Mouse (Mus musculus) heart, embryonic 14.5 days (tissue): Measurements from ENCODE around the gene Casz1. TPM values are rescaled to one million over a fixed set of nuclear protein-coding genes. Genes with fewer than 3 reads are reported as not detected.

ENCODE experiments used
- ATAC-seq: fragments of 200-750 bp; cut with Nextera tagmentation; 2 replicates; pipeline ENCODE4 v1.8.0; 2017; ENCODE audit warnings: low read depth, moderate TSS enrichment; ENCODE audit not compliant: insufficient number of reproducible peaks, insufficient read depth, low FRiP score
- H3K27ac ChIP-seq, 2 experiments: fragments of 200-500 bp in 1 of 2; fragments of 300-500 bp in 1 of 2; sonication (generic) in 1 of 2; replicated peaks in 1 of 2; 2 replicates each; pipeline ENCODE4 v1.5.1; 2012 to 2014; ENCODE audit warnings: low read depth in 2 of 2, low read length in 2 of 2, control low read depth in 1 of 2, mild to moderate bottlenecking in 1 of 2, mixed read lengths in 1 of 2; ENCODE audit not compliant: control insufficient read depth in 1 of 2, insufficient read depth in 1 of 2
- H3K27me3 ChIP-seq: fragments of 300-500 bp; sonication (generic); 2 replicates; pipeline ENCODE4 v1.6.1; 2014; ENCODE audit warnings: mild to moderate bottlenecking, low read length, control low read depth; ENCODE audit not compliant: control insufficient read depth, insufficient read depth
- H3K36me3 ChIP-seq: fragments of 300-500 bp; sonication (generic); 2 replicates; pipeline ENCODE4 v1.6.1; 2014; ENCODE audit warnings: mild to moderate bottlenecking, control low read depth, low read length, mixed read lengths; ENCODE audit not compliant: control insufficient read depth, insufficient read depth
- H3K4me1 ChIP-seq, 2 experiments: fragments of 200-500 bp in 1 of 2; fragments of 300-500 bp in 1 of 2; sonication (generic) in 1 of 2; 2 replicates each; pipeline ENCODE4 v1.6.1; 2012 to 2014; ENCODE audit warnings: low read length in 2 of 2, control low read depth in 1 of 2, mixed read lengths in 1 of 2; ENCODE audit not compliant: control insufficient read depth in 2 of 2, insufficient read depth in 2 of 2
- H3K4me2 ChIP-seq: fragments of 300-500 bp; sonication (generic); 2 replicates; pipeline ENCODE4 v1.6.1; 2014; ENCODE audit warnings: mild to moderate bottlenecking, low read length
- H3K4me3 ChIP-seq, 2 experiments: fragments of 200-500 bp in 1 of 2; fragments of 300-500 bp in 1 of 2; sonication (generic) in 1 of 2; 2 replicates each; pipeline ENCODE4 v1.5.1; 2012 to 2014; ENCODE audit warnings: low read length in 2 of 2, mild to moderate bottlenecking in 2 of 2, control low read depth in 1 of 2, low read depth in 1 of 2, moderate library complexity in 1 of 2; ENCODE audit not compliant: control insufficient read depth in 1 of 2, insufficient read depth in 1 of 2
- H3K9ac ChIP-seq: fragments of 300-500 bp; sonication (generic); 2 replicates; pipeline ENCODE4 v1.6.1; 2014; ENCODE audit warnings: mild to moderate bottlenecking, low read length
- H3K9me3 ChIP-seq: fragments of 300-500 bp; sonication (generic); 2 replicates; pipeline ENCODE4 v1.6.1; 2016; ENCODE audit warnings: low read length, control low read depth; ENCODE audit not compliant: control insufficient read depth
- WGBS: fragments of 180-500 bp; shearing (Covaris S2); extraction: QIAGEN DNeasy Blood & Tissue Kit; methylation state at CpG from one replicate; pipeline ENCODE4 v1.1.7; 2014; 5-methylcytosine and 5-hydroxymethylcytosine counted together
- polyA plus RNA-seq: library from polyadenylated mRNA; unstranded; fragments of >200 nt; fragmentation: Nextera tagmentation; extraction: Ambion mirVana; gene quantifications from 2 replicates; pipeline ENCODE4 v1.2.1, GENCODE M21; 2014

Gene Casz1
- polyA plus RNA-seq, 1 experiment from 2014 or later, result 24.6 TPM

GRCm38 (mm10) chr4:148970742-148971141, 166.5 kb downstream of the Casz1 start:
- no peak overlapping the region for H3K4me3 ChIP-seq
- H3K9ac ChIP-seq, result no peak overlapping the region
- H3K9me3 ChIP-seq, result no peaks in the 10 kb centered on the region
- WGBS, result 79% methylated on average over 4 of the region's 4 CpGs
- no peak for ATAC-seq
- peaks cover 39 to 62% of the 10 kb centered on the region in 2 experiments for H3K4me1 ChIP-seq
- H3K27me3 ChIP-seq, result no peaks in the 10 kb centered on the region
- no peak overlapping the region for H3K27ac ChIP-seq
- H3K4me2 ChIP-seq, result no peak overlapping the region
- H3K36me3 ChIP-seq, result peaks cover 14% of the 10 kb centered on the region; the same call in 1 of the 2 replicates

DNA sequence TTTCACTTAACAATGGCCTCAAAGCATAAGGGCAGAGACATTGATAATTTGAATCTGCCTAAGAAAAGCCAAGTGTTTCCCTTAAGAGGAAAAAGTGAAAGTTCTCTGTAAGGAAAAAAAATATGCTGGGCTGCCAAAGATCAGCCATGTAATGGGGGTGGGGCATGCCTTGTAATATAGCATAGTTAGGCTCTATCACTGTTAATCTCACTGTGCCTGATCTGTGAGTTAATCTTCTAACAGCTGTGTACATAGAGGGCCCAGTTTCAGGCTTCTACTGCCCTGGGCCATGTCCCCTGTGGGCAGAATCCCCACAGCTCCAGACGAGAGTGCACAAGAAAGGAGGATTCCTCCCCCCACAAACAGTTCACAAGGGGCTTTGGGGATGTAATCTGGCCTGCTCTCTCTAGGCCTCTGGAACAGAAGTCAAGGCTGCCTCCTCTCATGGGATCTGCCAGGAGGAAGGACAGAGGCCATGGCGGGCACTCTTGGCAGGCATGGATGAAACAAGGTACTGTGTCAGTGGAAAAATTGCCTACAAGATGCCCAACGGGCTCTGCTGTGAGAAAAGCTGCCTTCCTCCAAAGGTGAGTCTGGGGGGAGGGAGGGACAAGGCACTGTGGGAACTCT, 167.5 kb downstream of the Casz1 start:
- H3K36me3 ChIP-seq, result peaks cover 5% of the 10 kb centered on the region; the same call in 1 of the 2 replicates
- H3K4me1 ChIP-seq, result peaks cover 39 to 55% of the 10 kb centered on the region in 2 experiments
- no peak overlapping the region for H3K4me3 ChIP-seq
- H3K27me3 ChIP-seq, result no peaks in the 10 kb centered on the region
- no peak overlapping the region for H3K27ac ChIP-seq
- 63% methylated on average over 3 of the region's 3 CpGs for WGBS
- H3K4me2 ChIP-seq, result no peak overlapping the region
- H3K9me3 ChIP-seq, result no peaks in the 10 kb centered on the region
- no peak overlapping the region for H3K9ac ChIP-seq
- no peak for ATAC-seq

DNA sequence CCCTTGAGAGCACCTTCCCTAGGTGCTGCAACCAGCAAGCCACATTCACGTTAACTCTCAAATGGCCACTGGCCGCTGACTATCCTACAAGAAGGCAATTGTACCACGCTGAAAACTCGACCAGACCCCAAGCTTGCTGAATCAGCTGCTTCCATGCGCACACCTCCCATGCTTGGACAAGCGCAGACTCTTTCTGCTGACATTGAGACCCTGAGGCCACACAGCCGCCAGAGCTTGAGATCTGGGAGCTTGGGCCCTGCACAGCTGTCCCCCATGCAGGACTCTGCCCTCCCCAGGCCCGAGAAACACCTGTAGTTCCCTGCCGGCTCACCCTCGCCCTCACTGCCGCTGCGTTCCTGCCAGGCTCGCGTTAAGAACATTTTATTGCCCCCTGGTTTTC, 168.5 kb downstream of the Casz1 start:
- Histone ChIP-seq H3K4me1 (peaks cover 41 to 59% of the 10 kb centered on the region in 2 experiments), H3K9me3 (no peaks in the 10 kb centered on the region), H3K4me2 (no peak overlapping the region)

GRCm38 (mm10) chr4:148973387-148973786, 169.2 kb downstream of the Casz1 start:
- no peak overlapping the region for H3K4me2 ChIP-seq
- WGBS, result 81% methylated on average over 14 of the region's 14 CpGs
- H3K4me3 ChIP-seq, result no peak overlapping the region
- no peaks in the 10 kb centered on the region for H3K9me3 ChIP-seq
- peaks cover 44 to 58% of the 10 kb centered on the region in 2 experiments for H3K4me1 ChIP-seq
- H3K36me3 ChIP-seq, result no peaks in the 10 kb centered on the region
- no peak for ATAC-seq
- H3K27me3 ChIP-seq, result no peaks in the 10 kb centered on the region
- no peak overlapping the region for H3K9ac ChIP-seq
- no peak overlapping the region for H3K27ac ChIP-seq

More for the DNA sequence above, 168.5 kb downstream of the Casz1 start:
- WGBS, result 90% methylated on average over 14 of the region's 14 CpGs
- no peak for ATAC-seq
- Histone ChIP-seq H3K36me3 (no peaks in the 10 kb centered on the region), H3K4me3 (no peak overlapping the region), H3K9ac (no peak overlapping the region), H3K27ac (no peak overlapping the region), H3K27me3 (no peaks in the 10 kb centered on the region)

- H3K27me3 ChIP-seq, result no peaks in the 10 kb centered on the region
- 41% methylated on average over 7 of the region's 7 CpGs for WGBS
- H3K4me1 ChIP-seq, result peaks cover 44 to 57% of the 10 kb centered on the region in 2 experiments
- H3K4me2 ChIP-seq, result no peak overlapping the region
- no peak overlapping the region for H3K4me3 ChIP-seq
- no peaks in the 10 kb centered on the region for H3K36me3 ChIP-seq
- H3K9me3 ChIP-seq, result no peaks in the 10 kb centered on the region
- ATAC-seq, result peak; percentile 52; the same call in 1 of the 2 replicates
- H3K27ac ChIP-seq, result peak overlapping the region; percentile 6 to 14
- H3K9ac ChIP-seq, result no peak overlapping the region
Observed at GRCm38 (mm10) chr4:148974833-148975232, 170.6 kb downstream of the Casz1 start.

GRCm38 (mm10) chr4:148978221-148978855, 174.1 kb downstream of the Casz1 start:
- peaks cover 8% of the 10 kb centered on the region for H3K36me3 ChIP-seq
- H3K27ac ChIP-seq, result peak overlapping the region in 1 of 2 experiments; percentile 41; a peak in 1 of 4 replicates
- ATAC-seq, result no peak
- H3K4me2 ChIP-seq, result no peak overlapping the region
- peak overlapping the region; percentile 12; the same call in 1 of the 2 replicates for H3K9ac ChIP-seq
- 61% methylated on average over 9 of the region's 9 CpGs for WGBS
- H3K9me3 ChIP-seq, result no peaks in the 10 kb centered on the region
- no peak overlapping the region for H3K4me3 ChIP-seq
- no peaks in the 10 kb centered on the region for H3K27me3 ChIP-seq
- H3K4me1 ChIP-seq, result peaks cover 33 to 51% of the 10 kb centered on the region in 2 experiments

DNA sequence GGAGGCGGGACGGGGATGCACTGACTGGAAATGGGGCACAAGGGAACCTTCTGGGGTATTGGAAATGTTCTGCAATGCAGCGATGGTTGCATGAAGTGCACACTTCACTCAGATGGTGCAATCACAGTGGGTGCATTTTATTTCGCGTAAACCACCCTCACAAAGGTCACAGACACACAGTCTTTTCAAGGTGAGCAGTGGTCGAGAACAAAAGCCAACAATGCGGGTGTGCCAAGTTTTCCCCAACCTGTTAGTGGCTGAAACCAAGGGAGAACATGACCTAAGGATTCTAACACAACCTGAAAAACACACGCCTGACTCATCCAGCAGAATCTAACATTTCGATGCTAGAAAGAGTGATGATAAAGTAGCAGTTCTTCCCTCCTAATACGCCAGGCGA, 174.7 kb downstream of the Casz1 start:
- no peak for ATAC-seq
- Histone ChIP-seq H3K4me2 (no peak overlapping the region), H3K36me3 (peaks cover 14% of the 10 kb centered on the region), H3K27me3 (no peaks in the 10 kb centered on the region), H3K27ac (0 out of 4 replicates have a peak overlapping the region, but pooled peaks of 1 of the 2 experiments have one; percentile 41), H3K9ac (no peak overlapping the region), H3K4me3 (no peak overlapping the region), H3K9me3 (no peaks in the 10 kb centered on the region), H3K4me1 (peaks cover 33 to 51% of the 10 kb centered on the region in 2 experiments)
- WGBS, result 83% methylated on average over 11 of the region's 11 CpGs
